Mouse (Mus musculus): Measurements from ENCODE around the gene Tas2r105.

Gene Tas2r105

DNA sequence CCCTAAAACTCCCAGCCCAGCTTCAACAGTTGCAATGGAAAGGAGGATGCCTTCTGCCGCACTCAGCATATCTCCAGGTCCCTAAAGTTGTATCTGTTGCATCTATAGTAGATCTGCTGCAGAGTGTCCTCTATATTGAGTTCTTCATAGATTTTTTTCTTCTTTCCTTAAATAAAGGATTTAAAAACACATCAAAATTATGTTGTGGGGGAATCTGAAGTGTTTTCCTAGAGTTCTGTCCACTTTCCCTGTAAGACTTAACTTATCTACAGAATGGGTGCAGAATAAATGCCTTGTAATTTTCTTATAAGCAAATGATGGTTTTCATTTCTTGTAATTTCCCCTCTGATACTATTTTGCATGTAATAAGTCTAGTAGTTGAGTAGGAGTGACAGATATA, at the start of gene Tas2r105:
Tas2r105 (minus strand) TSS at position 101 of the 400 bp plus-strand sequence.
- no peak for DNase-seq (ENCODE audit: low read depth, low spot score)

DNA sequence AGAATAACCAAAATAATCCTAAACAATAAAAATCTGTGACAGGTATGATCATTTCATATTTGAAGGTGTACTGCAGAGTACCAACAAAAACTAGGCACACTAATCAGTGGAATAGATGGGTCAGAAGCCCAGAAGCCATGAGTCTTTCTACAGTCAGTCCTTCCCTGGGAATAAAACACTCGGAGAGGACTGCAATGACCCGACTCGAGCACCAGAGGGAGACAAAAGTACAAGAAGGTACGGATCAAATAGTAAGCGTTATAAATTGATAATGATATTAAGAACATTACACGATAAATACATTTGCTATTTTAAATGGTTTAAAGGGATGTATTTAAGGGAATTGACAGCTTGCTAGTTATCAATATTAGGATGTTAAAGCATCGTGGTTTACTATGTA, 25.5 kb upstream of the Tas2r105 start:
- peak; percentile 57 for DNase-seq (ENCODE audit: low read depth, low spot score)

DNA sequence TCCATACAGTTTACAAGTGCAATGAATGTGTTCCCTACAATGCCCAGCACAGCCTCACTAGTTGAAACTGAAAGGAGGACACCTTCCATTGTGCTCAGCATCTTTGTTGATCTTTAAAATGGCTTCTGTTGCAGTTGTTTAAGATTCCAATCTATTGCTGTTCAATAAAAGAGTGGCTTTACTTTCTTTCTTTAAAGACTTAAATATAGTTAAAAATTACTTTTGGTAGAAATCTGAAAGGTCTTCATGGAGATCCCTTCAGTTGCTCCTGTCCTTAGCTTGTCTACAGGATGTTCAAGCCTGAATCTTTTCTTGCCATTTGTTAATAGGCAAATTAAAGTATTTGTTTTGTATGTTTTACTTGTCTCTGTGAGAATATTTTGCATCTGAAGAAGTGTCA, 2.7 kb upstream of the Tas2r105 start, which contains the start of gene Tas2r114:
Tas2r114 (minus strand) TSS at position 101 of the 400 bp plus-strand sequence.
- DNase-seq (ENCODE audit: low read depth, low spot score), result no peak

DNA sequence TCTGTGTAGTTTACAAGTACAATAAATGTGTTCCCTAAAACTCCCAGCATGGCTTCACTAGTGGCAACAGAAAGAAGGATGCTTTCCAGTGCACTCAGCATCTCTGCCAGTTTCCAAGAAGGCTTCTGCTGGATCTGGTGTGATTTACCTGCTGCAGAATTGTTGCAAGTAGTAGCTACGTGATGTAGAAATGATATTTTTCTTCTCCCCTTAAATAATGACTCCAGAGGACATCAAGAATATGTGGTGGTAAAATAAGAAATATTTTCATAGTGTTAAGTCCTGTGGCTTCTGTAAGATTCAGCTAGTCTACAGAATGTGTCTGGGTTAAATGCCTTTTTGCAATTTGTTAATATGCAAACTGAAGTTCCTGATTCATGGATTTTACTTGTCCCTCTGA, 1.7 kb downstream of the Tas2r105 start, which contains the start of gene Tas2r104:
Tas2r104 (minus strand) TSS at position 101 of the 400 bp plus-strand sequence.
- DNase-seq (ENCODE audit: low read depth, low spot score), result no peak

DNA sequence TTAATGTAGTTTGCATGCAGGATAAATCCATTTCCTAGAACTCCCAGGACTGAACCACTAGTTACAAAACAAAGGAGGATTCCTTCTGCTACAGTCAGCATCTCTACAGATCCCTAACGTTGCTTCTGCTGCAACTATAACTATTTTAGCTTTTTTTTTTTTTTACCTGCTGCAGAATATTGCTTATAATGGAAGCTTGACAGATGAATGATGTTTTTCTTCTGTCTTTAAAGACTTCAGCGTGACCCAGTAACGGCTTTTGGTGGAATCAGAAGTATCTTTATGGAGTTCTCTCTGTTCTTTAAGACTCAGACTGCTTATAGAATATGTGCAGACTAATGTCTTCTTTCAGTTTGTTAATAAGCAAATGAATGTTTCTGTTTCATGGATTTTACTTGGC, 8.5 kb downstream of the Tas2r105 start, which contains the start of gene Tas2r106:
Tas2r106 (minus strand) TSS at position 101 of the 400 bp plus-strand sequence.
- no peak for DNase-seq (ENCODE audit: low read depth, low spot score)

DNA sequence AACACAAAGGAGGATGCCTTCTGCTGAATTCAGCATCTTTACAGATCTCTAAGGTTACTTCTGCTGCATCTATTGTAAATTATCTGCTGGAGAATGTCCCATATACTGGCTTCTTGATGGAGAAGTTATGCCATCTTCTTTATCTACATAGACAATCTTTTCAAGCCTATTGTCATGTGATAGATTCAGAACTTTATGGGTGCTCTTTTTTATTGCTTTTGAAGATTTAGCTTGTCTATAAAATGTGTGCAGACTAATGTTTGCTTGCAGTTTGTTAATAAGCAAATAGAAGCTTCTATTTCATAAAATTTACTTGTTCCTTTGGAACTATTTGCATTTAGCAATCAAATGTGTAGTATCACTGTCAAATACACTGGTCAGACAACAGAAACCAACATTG, 27.2 kb downstream of the Tas2r105 start, which contains the start of gene Tas2r107:
Tas2r107 (minus strand) TSS at position 101 of the 400 bp plus-strand sequence.
- no peak for DNase-seq (ENCODE audit: low read depth, low spot score)

Measured in ZHBTc4 (cell line).